Mouse (Mus musculus): ENCODE measurements around the gene Stpg2. TPM values are rescaled to one million over a fixed set of nuclear protein-coding genes. Genes with fewer than 3 reads are reported as not detected.
"Not testable (repeated sequence)": the region's sequence is repeated elsewhere in the genome, so short reads cannot be mapped to it uniquely, and the experiment has no call there.

Gene Stpg2
- polyA plus RNA-seq, 1 experiment from 2014 or later: 0.06 TPM

- no peaks in the 10 kb centered on the region for H3K4me1 ChIP-seq
- no peak overlapping the region for H3K27ac ChIP-seq
- WGBS: 58% methylated on average over 6 of the region's 6 CpGs
- no peaks in the 10 kb centered on the region for H3K9me3 ChIP-seq
- H3K4me3 ChIP-seq: no peak overlapping the region
- no peaks in the 10 kb centered on the region for H3K27me3 ChIP-seq (ENCODE audit: insufficient read depth, poor library complexity, severe bottlenecking)
- H3K36me3 ChIP-seq: no peaks in the 10 kb centered on the region
- DNase-seq (ENCODE audit: low spot score): no peak
Observed at GRCm38 (mm10) chr3:139509275-139509985, 303.9 kb downstream of the Stpg2 start.

GRCm38 (mm10) chr3:139578496-139578895 is 373.0 kb downstream of the Stpg2 start:
- Histone ChIP-seq H3K9me3 (no peaks in the 10 kb centered on the region), H3K27me3 (ENCODE audit: insufficient read depth, poor library complexity, severe bottlenecking) (no peaks in the 10 kb centered on the region), H3K36me3 (no peaks in the 10 kb centered on the region), H3K4me3 (no peak overlapping the region), H3K27ac (no peak overlapping the region), H3K4me1 (no peaks in the 10 kb centered on the region)
- DNase-seq (ENCODE audit: low spot score): no peak
- 84% methylated on average over 2 of the region's 2 CpGs for WGBS

- no peaks in the 10 kb centered on the region for H3K9me3 ChIP-seq
- no peak for DNase-seq (ENCODE audit: low spot score)
Observed at GRCm38 (mm10) chr3:139581298-139581697, 375.8 kb downstream of the Stpg2 start.

GRCm38 (mm10) chr3:139599508-139599907 is 394.0 kb downstream of the Stpg2 start:
- H3K27me3 ChIP-seq (ENCODE audit: insufficient read depth, poor library complexity, severe bottlenecking): no peaks in the 10 kb centered on the region
- no peak overlapping the region for H3K27ac ChIP-seq
- no peaks in the 10 kb centered on the region for H3K9me3 ChIP-seq
- no peak overlapping the region for H3K4me3 ChIP-seq
- no peaks in the 10 kb centered on the region for H3K36me3 ChIP-seq
- H3K4me1 ChIP-seq: no peaks in the 10 kb centered on the region
- WGBS: 80% methylated on average over 3 of the region's 3 CpGs
- DNase-seq (ENCODE audit: low spot score): no peak

More at GRCm38 (mm10) chr3:139581298-139581697, 375.8 kb downstream of the Stpg2 start:
- Histone ChIP-seq H3K27ac (no peak overlapping the region), H3K27me3 (ENCODE audit: insufficient read depth, poor library complexity, severe bottlenecking) (no peaks in the 10 kb centered on the region), H3K4me3 (no peak overlapping the region), H3K4me1 (no peaks in the 10 kb centered on the region), H3K36me3 (no peaks in the 10 kb centered on the region)

GRCm38 (mm10) chr3:139608267-139608666 is 402.8 kb downstream of the Stpg2 start:
- not testable (repeated sequence) for H3K4me1 ChIP-seq; H3K27me3 ChIP-seq (ENCODE audit: insufficient read depth, poor library complexity, severe bottlenecking); H3K9me3 ChIP-seq; H3K4me3 ChIP-seq; H3K36me3 ChIP-seq; DNase-seq (ENCODE audit: low spot score); H3K27ac ChIP-seq

GRCm38 (mm10) chr3:139614641-139615040 is 409.1 kb downstream of the Stpg2 start:
- Histone ChIP-seq H3K4me3 (no peak overlapping the region), H3K27me3 (ENCODE audit: insufficient read depth, poor library complexity, severe bottlenecking) (no peaks in the 10 kb centered on the region), H3K27ac (no peak overlapping the region), H3K36me3 (no peaks in the 10 kb centered on the region), H3K9me3 (no peaks in the 10 kb centered on the region), H3K4me1 (no peaks in the 10 kb centered on the region)
- no peak for DNase-seq (ENCODE audit: low spot score)
- WGBS: 67% methylated on average over 3 of the region's 3 CpGs

GRCm38 (mm10) chr3:139615791-139616190 is 410.3 kb downstream of the Stpg2 start:
- H3K9me3 ChIP-seq: no peaks in the 10 kb centered on the region
- no peaks in the 10 kb centered on the region for H3K36me3 ChIP-seq
- no peaks in the 10 kb centered on the region for H3K4me1 ChIP-seq
- DNase-seq (ENCODE audit: low spot score): no peak
- H3K27ac ChIP-seq: no peak overlapping the region
- no peaks in the 10 kb centered on the region for H3K27me3 ChIP-seq (ENCODE audit: insufficient read depth, poor library complexity, severe bottlenecking)
- H3K4me3 ChIP-seq: no peak overlapping the region
- 84% methylated on average over 7 of the region's 7 CpGs for WGBS

- Histone ChIP-seq H3K27ac (no peak overlapping the region), H3K4me3 (no peak overlapping the region), H3K4me1 (no peaks in the 10 kb centered on the region), H3K36me3 (no peaks in the 10 kb centered on the region), H3K27me3 (ENCODE audit: insufficient read depth, poor library complexity, severe bottlenecking) (no peaks in the 10 kb centered on the region), H3K9me3 (no peaks in the 10 kb centered on the region)
- 83% methylated on average over 8 of the region's 8 CpGs for WGBS
- no peak for DNase-seq (ENCODE audit: low spot score)
Observed at GRCm38 (mm10) chr3:139637887-139638286, 432.4 kb downstream of the Stpg2 start.

- Histone ChIP-seq H3K4me1 (no peaks in the 10 kb centered on the region), H3K36me3 (no peaks in the 10 kb centered on the region), H3K27ac (no peak overlapping the region), H3K9me3 (no peaks in the 10 kb centered on the region), H3K4me3 (no peak overlapping the region), H3K27me3 (ENCODE audit: insufficient read depth, poor library complexity, severe bottlenecking) (no peaks in the 10 kb centered on the region)
- WGBS: 76% methylated on average over 4 of the region's 4 CpGs
- no peak for DNase-seq (ENCODE audit: low spot score)
Observed at GRCm38 (mm10) chr3:139651505-139651904, 446.0 kb downstream of the Stpg2 start.

- DNase-seq (ENCODE audit: low spot score): no peak
- WGBS: 71% methylated on average over 4 of the region's 4 CpGs
- Histone ChIP-seq H3K4me1 (no peaks in the 10 kb centered on the region), H3K4me3 (no peak overlapping the region), H3K27ac (no peak overlapping the region), H3K9me3 (no peaks in the 10 kb centered on the region), H3K36me3 (no peaks in the 10 kb centered on the region), H3K27me3 (ENCODE audit: insufficient read depth, poor library complexity, severe bottlenecking) (no peaks in the 10 kb centered on the region)
Observed at GRCm38 (mm10) chr3:139659416-139659815, 453.9 kb downstream of the Stpg2 start.

GRCm38 (mm10) chr3:139662241-139662640 is 456.7 kb downstream of the Stpg2 start:
- DNase-seq (ENCODE audit: low spot score): no peak
- H3K4me3 ChIP-seq: no peak overlapping the region
- H3K4me1 ChIP-seq: no peaks in the 10 kb centered on the region
- H3K36me3 ChIP-seq: no peaks in the 10 kb centered on the region
- no peak overlapping the region for H3K27ac ChIP-seq
- H3K9me3 ChIP-seq: no peaks in the 10 kb centered on the region
- H3K27me3 ChIP-seq (ENCODE audit: insufficient read depth, poor library complexity, severe bottlenecking): no peaks in the 10 kb centered on the region

- no peak overlapping the region for H3K4me3 ChIP-seq
- DNase-seq (ENCODE audit: low spot score): no peak
- WGBS: 86% methylated on average over 5 of the region's 5 CpGs
- H3K36me3 ChIP-seq: no peaks in the 10 kb centered on the region
- H3K27me3 ChIP-seq (ENCODE audit: insufficient read depth, poor library complexity, severe bottlenecking): no peaks in the 10 kb centered on the region
- no peak overlapping the region for H3K27ac ChIP-seq
- no peaks in the 10 kb centered on the region for H3K4me1 ChIP-seq
- H3K9me3 ChIP-seq: no peaks in the 10 kb centered on the region
Observed at GRCm38 (mm10) chr3:139663712-139664245, 458.3 kb downstream of the Stpg2 start.

GRCm38 (mm10) chr3:139665047-139665446 is 459.6 kb downstream of the Stpg2 start:
- H3K36me3 ChIP-seq: no peaks in the 10 kb centered on the region
- no peak for DNase-seq (ENCODE audit: low spot score)
- H3K27me3 ChIP-seq (ENCODE audit: insufficient read depth, poor library complexity, severe bottlenecking): no peaks in the 10 kb centered on the region
- no peaks in the 10 kb centered on the region for H3K9me3 ChIP-seq
- no peaks in the 10 kb centered on the region for H3K4me1 ChIP-seq
- no peak overlapping the region for H3K4me3 ChIP-seq
- no peak overlapping the region for H3K27ac ChIP-seq
- 88% methylated on average over 3 of the region's 3 CpGs for WGBS

GRCm38 (mm10) chr3:139676192-139676591 is 470.7 kb downstream of the Stpg2 start:
- no peaks in the 10 kb centered on the region for H3K27me3 ChIP-seq (ENCODE audit: insufficient read depth, poor library complexity, severe bottlenecking)
- no peak overlapping the region for H3K4me3 ChIP-seq
- 13% methylated on average over 3 of the region's 3 CpGs for WGBS
- H3K4me1 ChIP-seq: no peaks in the 10 kb centered on the region
- peak overlapping the region; percentile 22; the same call in 1 of the 2 replicates for H3K27ac ChIP-seq
- no peaks in the 10 kb centered on the region for H3K9me3 ChIP-seq
- no peaks in the 10 kb centered on the region for H3K36me3 ChIP-seq
- no peak for DNase-seq (ENCODE audit: low spot score)
